Mouse (Mus musculus): ENCODE data around the gene Prok1. TPM values are rescaled to one million over a fixed set of nuclear protein-coding genes. Genes with fewer than 3 reads are reported as not detected.

Gene Prok1
- polyA plus RNA-seq, 1 experiment from 2014 or later = 0.19 TPM

- Histone ChIP-seq H3K27me3 (replicated peaks; ENCODE audit: control insufficient read depth, insufficient read depth, low read length) (no peaks in the 10 kb centered on the region; the same call in 1 of the 2 replicates), H3K27ac (ENCODE audit: low read depth, low read length) (no peak overlapping the region), H3K4me3 (ENCODE audit: low read length) (no peak overlapping the region), H3K4me1 (ENCODE audit: control insufficient read depth, insufficient read depth, low read depth, low read length) (no peaks in the 10 kb centered on the region; the same call in 1 of the 2 replicates), H3K36me3 (ENCODE audit: control insufficient read depth, insufficient read depth, low read length) (no peaks in the 10 kb centered on the region), H3K4me2 (ENCODE audit: low read length) (no peak overlapping the region), H3K9ac (ENCODE audit: low read depth, low read length) (no peak overlapping the region), H3K9me3 (ENCODE audit: control insufficient read depth, low read length) (no peaks in the 10 kb centered on the region)
- ATAC-seq = no peak
- WGBS = 76% methylated on average over 5 of the region's 5 CpGs
Observed at GRCm38 (mm10) chr3:107229822-107230221, 9.7 kb downstream of the Prok1 start.

GRCm38 (mm10) chr3:107229221-107229620 is 10.3 kb downstream of the Prok1 start:
- no peaks in the 10 kb centered on the region for H3K9me3 ChIP-seq (ENCODE audit: control insufficient read depth, low read length)
- H3K4me2 ChIP-seq (ENCODE audit: low read length) = no peak overlapping the region
- H3K9ac ChIP-seq (ENCODE audit: low read depth, low read length) = no peak overlapping the region
- H3K27ac ChIP-seq (ENCODE audit: low read depth, low read length) = no peak overlapping the region
- no peaks in the 10 kb centered on the region; the same call in 1 of the 2 replicates for H3K4me1 ChIP-seq (ENCODE audit: control insufficient read depth, insufficient read depth, low read depth, low read length)
- H3K27me3 ChIP-seq (replicated peaks; ENCODE audit: control insufficient read depth, insufficient read depth, low read length) = no peaks in the 10 kb centered on the region; the same call in 1 of the 2 replicates
- no peaks in the 10 kb centered on the region for H3K36me3 ChIP-seq (ENCODE audit: control insufficient read depth, insufficient read depth, low read length)
- no peak for ATAC-seq
- no peak overlapping the region for H3K4me3 ChIP-seq (ENCODE audit: low read length)
- WGBS = 90% methylated on average over 5 of the region's 5 CpGs

GRCm38 (mm10) chr3:107225820-107226219 is 13.7 kb downstream of the Prok1 start:
- no peak overlapping the region for H3K27ac ChIP-seq (ENCODE audit: low read depth, low read length)
- H3K4me2 ChIP-seq (ENCODE audit: low read length) = no peak overlapping the region
- no peak overlapping the region for H3K4me3 ChIP-seq (ENCODE audit: low read length)
- H3K9me3 ChIP-seq (ENCODE audit: control insufficient read depth, low read length) = no peaks in the 10 kb centered on the region
- no peaks in the 10 kb centered on the region for H3K36me3 ChIP-seq (ENCODE audit: control insufficient read depth, insufficient read depth, low read length)
- no peaks in the 10 kb centered on the region for H3K4me1 ChIP-seq (ENCODE audit: control insufficient read depth, insufficient read depth, low read depth, low read length)
- no peak for ATAC-seq
- WGBS = 88% methylated on average over 5 of the region's 5 CpGs
- no peaks in the 10 kb centered on the region for H3K27me3 ChIP-seq (replicated peaks; ENCODE audit: control insufficient read depth, insufficient read depth, low read length)
- no peak overlapping the region for H3K9ac ChIP-seq (ENCODE audit: low read depth, low read length)

- Histone ChIP-seq H3K36me3 (ENCODE audit: control insufficient read depth, insufficient read depth, low read length) (no peaks in the 10 kb centered on the region), H3K27me3 (replicated peaks; ENCODE audit: control insufficient read depth, insufficient read depth, low read length) (no peaks in the 10 kb centered on the region), H3K9ac (ENCODE audit: low read depth, low read length) (no peak overlapping the region), H3K4me1 (ENCODE audit: control insufficient read depth, insufficient read depth, low read depth, low read length) (no peaks in the 10 kb centered on the region), H3K4me2 (ENCODE audit: low read length) (no peak overlapping the region), H3K9me3 (ENCODE audit: control insufficient read depth, low read length) (no peaks in the 10 kb centered on the region), H3K27ac (ENCODE audit: low read depth, low read length) (no peak overlapping the region), H3K4me3 (ENCODE audit: low read length) (no peak overlapping the region)
- WGBS = 80% methylated on average over 1 of the region's 1 CpGs
- ATAC-seq = no peak
Observed at GRCm38 (mm10) chr3:107223230-107223629, 16.3 kb downstream of the Prok1 start.

- 90% methylated on average over 10 of the region's 10 CpGs for WGBS
Observed at GRCm38 (mm10) chr3:107221608-107222007, 17.9 kb downstream of the Prok1 start, which contains the start of gene Cym. TSS of gene Cym (minus strand) at chr3:107221732.

GRCm38 (mm10) chr3:107218572-107218971 is 20.9 kb downstream of the Prok1 start:
- H3K9me3 ChIP-seq (ENCODE audit: control insufficient read depth, low read length) = no peaks in the 10 kb centered on the region
- no peak overlapping the region for H3K4me3 ChIP-seq (ENCODE audit: low read length)
- no peak overlapping the region for H3K9ac ChIP-seq (ENCODE audit: low read depth, low read length)
- H3K4me2 ChIP-seq (ENCODE audit: low read length) = no peak overlapping the region
- no peaks in the 10 kb centered on the region for H3K4me1 ChIP-seq (ENCODE audit: control insufficient read depth, insufficient read depth, low read depth, low read length)
- no peak overlapping the region for H3K27ac ChIP-seq (ENCODE audit: low read depth, low read length)
- 89% methylated on average over 7 of the region's 7 CpGs for WGBS
- ATAC-seq = no peak
- no peaks in the 10 kb centered on the region for H3K36me3 ChIP-seq (ENCODE audit: control insufficient read depth, insufficient read depth, low read length)
- no peaks in the 10 kb centered on the region for H3K27me3 ChIP-seq (replicated peaks; ENCODE audit: control insufficient read depth, insufficient read depth, low read length)

More at GRCm38 (mm10) chr3:107221608-107222007, 17.9 kb downstream of the Prok1 start, which contains the start of gene Cym:
- Histone ChIP-seq H3K27ac (ENCODE audit: low read depth, low read length) (no peak within 1 kb of the TSS), H3K36me3 (ENCODE audit: control insufficient read depth, insufficient read depth, low read length) (no peaks in the 10 kb centered on the region), H3K9me3 (ENCODE audit: control insufficient read depth, low read length) (no peaks in the 10 kb centered on the region), H3K4me3 (ENCODE audit: low read length) (no peak within 1 kb of the TSS), H3K4me2 (ENCODE audit: low read length) (no peak within 1 kb of the TSS), H3K9ac (ENCODE audit: low read depth, low read length) (no peak within 1 kb of the TSS), H3K27me3 (replicated peaks; ENCODE audit: control insufficient read depth, insufficient read depth, low read length) (no peaks in the 10 kb centered on the region), H3K4me1 (ENCODE audit: control insufficient read depth, insufficient read depth, low read depth, low read length) (no peaks in the 10 kb centered on the region)
- ATAC-seq = no peak

GRCm38 (mm10) chr3:107217101-107217480 is 22.4 kb downstream of the Prok1 start:
- Histone ChIP-seq H3K4me3 (ENCODE audit: low read length) (no peak overlapping the region), H3K9ac (ENCODE audit: low read depth, low read length) (no peak overlapping the region), H3K4me1 (ENCODE audit: control insufficient read depth, insufficient read depth, low read depth, low read length) (no peaks in the 10 kb centered on the region), H3K27ac (ENCODE audit: low read depth, low read length) (no peak overlapping the region), H3K36me3 (ENCODE audit: control insufficient read depth, insufficient read depth, low read length) (no peaks in the 10 kb centered on the region), H3K27me3 (replicated peaks; ENCODE audit: control insufficient read depth, insufficient read depth, low read length) (no peaks in the 10 kb centered on the region), H3K4me2 (ENCODE audit: low read length) (no peak overlapping the region), H3K9me3 (ENCODE audit: control insufficient read depth, low read length) (no peaks in the 10 kb centered on the region)
- no peak for ATAC-seq
- WGBS = 76% methylated on average over 3 of the region's 3 CpGs

GRCm38 (mm10) chr3:107216400-107217100 is 23.0 kb downstream of the Prok1 start:
- H3K4me1 ChIP-seq (ENCODE audit: control insufficient read depth, insufficient read depth, low read depth, low read length) = no peaks in the 10 kb centered on the region
- 69% methylated on average over 8 of the region's 8 CpGs for WGBS
- no peak for ATAC-seq

GRCm38 (mm10) chr3:107214606-107215005 is 24.9 kb downstream of the Prok1 start:
- H3K4me3 ChIP-seq (ENCODE audit: low read length) = no peak overlapping the region
- no peak overlapping the region for H3K4me2 ChIP-seq (ENCODE audit: low read length)
- no peaks in the 10 kb centered on the region for H3K27me3 ChIP-seq (replicated peaks; ENCODE audit: control insufficient read depth, insufficient read depth, low read length)
- no peak overlapping the region for H3K9ac ChIP-seq (ENCODE audit: low read depth, low read length)
- no peaks in the 10 kb centered on the region for H3K36me3 ChIP-seq (ENCODE audit: control insufficient read depth, insufficient read depth, low read length)
- ATAC-seq = no peak
- H3K4me1 ChIP-seq (ENCODE audit: control insufficient read depth, insufficient read depth, low read depth, low read length) = no peaks in the 10 kb centered on the region
- no peak overlapping the region for H3K27ac ChIP-seq (ENCODE audit: low read depth, low read length)
- 89% methylated on average over 5 of the region's 5 CpGs for WGBS
- no peaks in the 10 kb centered on the region for H3K9me3 ChIP-seq (ENCODE audit: control insufficient read depth, low read length)

More at GRCm38 (mm10) chr3:107216400-107217100, 23.0 kb downstream of the Prok1 start:
- no peak overlapping the region for H3K27ac ChIP-seq (ENCODE audit: low read depth, low read length)
- no peak overlapping the region for H3K4me3 ChIP-seq (ENCODE audit: low read length)
- H3K9ac ChIP-seq (ENCODE audit: low read depth, low read length) = no peak overlapping the region
- no peaks in the 10 kb centered on the region for H3K27me3 ChIP-seq (replicated peaks; ENCODE audit: control insufficient read depth, insufficient read depth, low read length)
- no peaks in the 10 kb centered on the region for H3K9me3 ChIP-seq (ENCODE audit: control insufficient read depth, low read length)
- H3K36me3 ChIP-seq (ENCODE audit: control insufficient read depth, insufficient read depth, low read length) = no peaks in the 10 kb centered on the region
- no peak overlapping the region for H3K4me2 ChIP-seq (ENCODE audit: low read length)

All from hindbrain, embryonic 16.5 days (tissue).